Mouse (Mus musculus) retina, embryonic 14.5 days (tissue): ENCODE results near the gene Cnksr2.

ENCODE experiments used
- DNase-seq: peaks from one replicate; pipeline ENCODE4 v3.0.0-alpha.2; 2015; ENCODE audit warnings: low spot score

The Cnksr2 gene

GRCm38 (mm10) chrX:158043057-158043843 lies at the start of gene Cnksr2:
Cnksr2 (minus strand) TSS chrX:158043294.
- peak; percentile 58 for DNase-seq

- no peak for DNase-seq
These were observed 698 bp upstream of the Cnksr2 start for GRCm38 (mm10) chrX:158043844-158044140.

GRCm38 (mm10) chrX:158042255-158043056 lies 638 bp downstream of the Cnksr2 start:
- DNase-seq, result peak; percentile 60

- DNase-seq, result peak; percentile 64
These were observed 1.4 kb downstream of the Cnksr2 start for GRCm38 (mm10) chrX:158041703-158042102.

GRCm38 (mm10) chrX:157951698-157952097 lies 91.4 kb downstream of the Cnksr2 start:
- peak; percentile 48 for DNase-seq

- no peak for DNase-seq
These were observed 93.8 kb downstream of the Cnksr2 start for GRCm38 (mm10) chrX:157949256-157949655.

- no peak for DNase-seq
These were observed 98.0 kb downstream of the Cnksr2 start for GRCm38 (mm10) chrX:157945121-157945520.

- no peak for DNase-seq
These were observed 106.5 kb downstream of the Cnksr2 start for GRCm38 (mm10) chrX:157936611-157937010.

GRCm38 (mm10) chrX:157920093-157920492 lies 123.0 kb downstream of the Cnksr2 start:
- DNase-seq, result no peak

GRCm38 (mm10) chrX:157829983-157830382 lies 213.1 kb downstream of the Cnksr2 start:
- DNase-seq, result no peak

- DNase-seq, result no peak
These were observed 224.2 kb downstream of the Cnksr2 start for GRCm38 (mm10) chrX:157818921-157819260.

GRCm38 (mm10) chrX:157818207-157818920 lies 224.7 kb downstream of the Cnksr2 start, which contains the start of gene Klhl34:
Klhl34 (plus strand) TSS chrX:157818435.
- DNase-seq, result peak; percentile 25

- peak; percentile 55 for DNase-seq
These were observed 225.4 kb downstream of the Cnksr2 start for GRCm38 (mm10) chrX:157817571-157818206.

GRCm38 (mm10) chrX:157809721-157810120 lies 233.4 kb downstream of the Cnksr2 start:
- no peak for DNase-seq

GRCm38 (mm10) chrX:157801669-157802068 lies 241.4 kb downstream of the Cnksr2 start:
- DNase-seq, result no peak
